Mouse (Mus musculus) layer of hippocampus, adult 9-11 months (tissue): ENCODE data around the gene Fbxw18.
"Not testable (repeated sequence)": the region's sequence is repeated elsewhere in the genome, so short reads cannot be mapped to it uniquely, and the experiment has no call there.

ENCODE experiments used
- DNase-seq: peaks from one replicate; pipeline ENCODE4 v3.0.0; 2022

The Fbxw18 gene

GRCm38 (mm10) chr9:109702600-109702999 lies at the start of gene Fbxw18:
Fbxw18 (minus strand) TSS chr9:109702700.
- DNase-seq: not testable (repeated sequence)

GRCm38 (mm10) chr9:109745989-109746388 lies 43.5 kb upstream of the Fbxw18 start, which contains the start of gene Fbxw26:
Fbxw26 (minus strand) TSS chr9:109746089.
- not testable (repeated sequence) for DNase-seq

GRCm38 (mm10) chr9:109685299-109685698 lies 17.2 kb downstream of the Fbxw18 start:
- peak; percentile 3 for DNase-seq

- not testable (repeated sequence) for DNase-seq
Measured at GRCm38 (mm10) chr9:109664552-109664951, 37.9 kb downstream of the Fbxw18 start, which contains the start of gene Fbxw25. Fbxw25 (minus strand) TSS chr9:109664652.
